Mouse (Mus musculus): ENCODE measurements at regions not wholly inside any gene's neighbourhood (a gene's known extent, or its start where the extent isn't known, plus 50 kb on each side); places are given as distances from the start of the nearest gene placed in this dataset.

GRCm38 (mm10) chr7:136443436-136443835 is 451.0 kb upstream of the Mgmt start:
- DNase-seq (ENCODE audit: low read depth), result no peak

- DNase-seq (ENCODE audit: low read depth), result no peak
Measured at GRCm38 (mm10) chr7:136445091-136445490, 449.3 kb upstream of the Mgmt start.

GRCm38 (mm10) chr7:136449286-136449685 is 445.1 kb upstream of the Mgmt start:
- no peak for DNase-seq (ENCODE audit: low read depth)

GRCm38 (mm10) chr7:136451672-136452361 is 442.6 kb upstream of the Mgmt start:
- no peak for DNase-seq (ENCODE audit: low read depth)

- DNase-seq (ENCODE audit: low read depth), result no peak
Measured at GRCm38 (mm10) chr7:136452561-136452960, 441.9 kb upstream of the Mgmt start.

- no peak for DNase-seq (ENCODE audit: low read depth)
Measured at GRCm38 (mm10) chr7:136457171-136457570, 437.2 kb upstream of the Mgmt start.

- DNase-seq (ENCODE audit: low read depth), result no peak
Measured at GRCm38 (mm10) chr7:136457867-136458448, 436.5 kb upstream of the Mgmt start.

- DNase-seq (ENCODE audit: low read depth), result no peak
Measured at GRCm38 (mm10) chr7:136477135-136477534, 417.3 kb upstream of the Mgmt start.

GRCm38 (mm10) chr7:136480641-136481202 is 413.7 kb upstream of the Mgmt start:
- no peak for DNase-seq (ENCODE audit: low read depth)

GRCm38 (mm10) chr7:136483237-136483636 is 411.2 kb upstream of the Mgmt start:
- no peak for DNase-seq (ENCODE audit: low read depth)

GRCm38 (mm10) chr7:136487556-136487955 is 406.9 kb upstream of the Mgmt start:
- no peak for DNase-seq (ENCODE audit: low read depth)

- no peak for DNase-seq (ENCODE audit: low read depth)
Measured at GRCm38 (mm10) chr7:136494862-136495261, 399.6 kb upstream of the Mgmt start.

- DNase-seq (ENCODE audit: low read depth), result no peak
Measured at GRCm38 (mm10) chr7:136496335-136497242, 397.8 kb upstream of the Mgmt start.

GRCm38 (mm10) chr7:136500059-136500458 is 394.4 kb upstream of the Mgmt start:
- no peak for DNase-seq (ENCODE audit: low read depth)

GRCm38 (mm10) chr7:136501094-136501493 is 393.3 kb upstream of the Mgmt start:
- DNase-seq (ENCODE audit: low read depth), result no peak

GRCm38 (mm10) chr7:136501855-136502847 is 392.3 kb upstream of the Mgmt start:
- DNase-seq (ENCODE audit: low read depth), result no peak

- DNase-seq (ENCODE audit: low read depth), result no peak
Measured at GRCm38 (mm10) chr7:136511389-136511788, 383.0 kb upstream of the Mgmt start.

- no peak for DNase-seq (ENCODE audit: low read depth)
Measured at GRCm38 (mm10) chr7:136515376-136515775, 379.0 kb upstream of the Mgmt start.

- no peak for DNase-seq (ENCODE audit: low read depth)
Measured at GRCm38 (mm10) chr7:136525821-136526220, 368.6 kb upstream of the Mgmt start.

- no peak for DNase-seq (ENCODE audit: low read depth)
Measured at GRCm38 (mm10) chr7:136530006-136530785, 364.2 kb upstream of the Mgmt start.

All from c-Kit-positive CD71-negative TER-119-negative erythroid progenitor cells, embryonic 14.5 days (primary cell).